Mouse (Mus musculus): ENCODE data around the gene Sema3d.

DNA sequence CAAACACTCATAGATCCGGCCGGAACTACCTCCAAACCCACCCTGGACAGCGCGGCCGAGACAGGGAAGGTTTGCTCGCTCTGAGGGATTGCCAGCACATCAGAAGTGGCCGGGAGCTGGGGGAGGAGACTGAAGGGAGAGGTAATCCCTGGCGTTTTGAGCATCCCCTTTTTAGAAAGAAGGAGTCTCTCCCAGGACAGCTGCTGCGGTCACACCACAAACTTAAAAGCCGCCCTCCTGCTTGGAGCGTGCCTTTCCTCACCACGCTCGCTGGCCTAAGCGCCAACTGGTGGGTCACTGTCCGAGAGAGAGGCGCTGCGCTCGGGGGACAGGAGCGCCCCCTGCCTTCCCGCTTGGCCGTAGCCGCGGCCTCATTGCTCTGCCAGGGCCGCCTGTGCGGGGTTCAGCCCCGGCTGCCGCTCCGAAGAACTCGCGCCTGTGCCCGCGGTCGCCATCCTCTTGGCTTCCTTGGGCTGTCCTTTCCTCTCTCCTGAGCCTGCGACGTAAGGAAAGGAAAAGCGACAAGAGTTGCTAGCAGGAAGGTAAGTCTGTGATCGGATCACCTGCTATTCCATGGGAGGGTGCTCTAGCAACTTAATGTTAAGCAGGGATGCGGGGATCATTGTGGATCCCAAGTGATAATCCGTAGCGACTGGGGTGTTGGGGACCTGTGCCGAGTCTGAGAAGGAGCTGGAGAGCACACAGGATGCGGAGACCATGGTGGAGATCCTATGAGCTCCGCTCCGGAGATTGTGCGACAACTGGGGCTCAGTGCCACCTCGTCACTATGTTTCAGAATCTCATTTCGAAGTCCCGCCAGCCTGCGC lies at the start of gene Sema3d:
- TF ChIP-seq POLR2A (IDR thresholded peaks at IDR 0.05; ENCODE audit: low read depth, low read length) (no peak), CTCF (IDR thresholded peaks at IDR 0.05; ENCODE audit: extremely low read depth, insufficient read depth, insufficient read length, insufficient replicate concordance) (0 out of 2 replicates have a peak, but pooled peaks have one; percentile 9)
